Mouse (Mus musculus) ES-E14 (cell line): ENCODE results near the gene Trim63.

Experiments
- CHD2 ChIP-seq: IDR thresholded peaks from 2 replicates; pipeline ENCODE4 v1.6.1; 2014; ENCODE audit warnings: mild to moderate bottlenecking, low read depth, low read length, inconsistent platforms
- HCFC1 ChIP-seq: IDR thresholded peaks from 2 replicates; pipeline ENCODE4 v1.6.1; 2012; ENCODE audit warnings: low read length, inconsistent platforms, borderline replicate concordance; ENCODE audit not compliant: insufficient read depth
- ZC3H11A ChIP-seq: IDR thresholded peaks from 2 replicates; pipeline ENCODE4 v1.6.1; 2012; ENCODE audit warnings: low read depth, mild to moderate bottlenecking, inconsistent platforms, low read length, borderline replicate concordance

DNA sequence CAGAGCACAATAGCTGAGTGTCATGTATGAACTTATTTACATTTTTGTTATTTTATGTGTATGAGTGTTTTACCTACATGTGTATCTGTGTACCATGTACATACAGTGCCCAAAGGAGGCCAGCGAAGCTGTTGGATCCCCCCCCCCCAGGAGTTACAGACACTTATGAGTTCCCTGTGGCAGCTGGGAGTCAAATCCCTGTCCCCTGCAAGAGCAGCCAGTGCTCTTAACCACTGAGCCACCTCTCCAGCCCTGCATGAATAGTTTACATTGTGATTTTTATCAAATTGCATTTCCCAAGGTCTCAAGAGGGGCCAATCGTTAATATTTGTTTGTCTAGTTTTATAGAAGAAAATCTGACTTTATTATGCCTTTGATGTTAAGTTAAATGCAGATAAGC lies 8.0 kb upstream of the Trim63 start:
- TF ChIP-seq CHD2, result no peak
- no peak for TF ChIP-seq ZC3H11A
- TF ChIP-seq HCFC1, result no peak
